Mouse (Mus musculus) liver, embryonic 16.5 days (tissue): ENCODE measurements around the gene Swt1. TPM values are rescaled to one million over a fixed set of nuclear protein-coding genes. Genes with fewer than 3 reads are reported as not detected.
"Not testable (repeated sequence)": the region's sequence is repeated elsewhere in the genome, so short reads cannot be mapped to it uniquely, and the experiment has no call there.

Source experiments
- ATAC-seq: fragments of 200-750 bp; cut with Nextera tagmentation; 2 replicates; pipeline ENCODE4 v1.8.0; 2017; ENCODE audit warnings: low read depth, mild to moderate bottlenecking, moderate number of reproducible peaks, moderate library complexity
- H3K27ac ChIP-seq: fragments of 300-500 bp; sonication (generic); 2 replicates; pipeline ENCODE4 v1.5.1; 2014; ENCODE audit warnings: mild to moderate bottlenecking, low read length
- H3K27me3 ChIP-seq: fragments of 300-500 bp; sonication (generic); 2 replicates; pipeline ENCODE4 v1.6.1; 2014; ENCODE audit warnings: low read depth, low read length, mixed read lengths; ENCODE audit not compliant: control insufficient read depth, insufficient read depth
- H3K36me3 ChIP-seq: fragments of 300-500 bp; sonication (generic); 2 replicates; pipeline ENCODE4 v1.6.1; 2014; ENCODE audit warnings: mild to moderate bottlenecking; ENCODE audit not compliant: control insufficient read depth, insufficient read depth
- H3K4me1 ChIP-seq: fragments of 300-500 bp; sonication (generic); 2 replicates; pipeline ENCODE4 v1.6.1; 2014; ENCODE audit warnings: low read depth, low read length, mixed read lengths; ENCODE audit not compliant: control insufficient read depth
- H3K4me2 ChIP-seq: fragments of 300-500 bp; sonication (generic); 2 replicates; pipeline ENCODE4 v1.6.1; 2014; ENCODE audit warnings: low read depth, low read length, mixed read lengths
- H3K4me3 ChIP-seq: fragments of 300-500 bp; sonication (generic); 2 replicates; pipeline ENCODE4 v1.5.1; 2014; ENCODE audit warnings: low read depth, mild to moderate bottlenecking, low read length
- H3K9ac ChIP-seq: fragments of 300-500 bp; sonication (generic); 2 replicates; pipeline ENCODE4 v1.6.1; 2014; ENCODE audit warnings: low read depth, low read length
- H3K9me3 ChIP-seq: fragments of 300-500 bp; sonication (generic); replicated peaks from 2 replicates; pipeline ENCODE4 v1.6.1; 2016; ENCODE audit warnings: low read length; ENCODE audit not compliant: control insufficient read depth
- WGBS: fragments of 180-500 bp; shearing (Covaris S2); extraction: QIAGEN DNeasy Blood & Tissue Kit; methylation state at CpG from one replicate; pipeline ENCODE4 v1.1.7; 2014; ENCODE audit not compliant: insufficient replicate concordance; 5-methylcytosine and 5-hydroxymethylcytosine counted together
- polyA plus RNA-seq: library from polyadenylated mRNA; unstranded; fragments of >200 nt; fragmentation: Nextera tagmentation; extraction: Ambion mirVana; gene quantifications from 2 replicates; pipeline ENCODE4 v1.2.1, GENCODE M21; 2015

Swt1 gene
- polyA plus RNA-seq, 1 experiment from 2014 or later, result 19.1 TPM

DNA sequence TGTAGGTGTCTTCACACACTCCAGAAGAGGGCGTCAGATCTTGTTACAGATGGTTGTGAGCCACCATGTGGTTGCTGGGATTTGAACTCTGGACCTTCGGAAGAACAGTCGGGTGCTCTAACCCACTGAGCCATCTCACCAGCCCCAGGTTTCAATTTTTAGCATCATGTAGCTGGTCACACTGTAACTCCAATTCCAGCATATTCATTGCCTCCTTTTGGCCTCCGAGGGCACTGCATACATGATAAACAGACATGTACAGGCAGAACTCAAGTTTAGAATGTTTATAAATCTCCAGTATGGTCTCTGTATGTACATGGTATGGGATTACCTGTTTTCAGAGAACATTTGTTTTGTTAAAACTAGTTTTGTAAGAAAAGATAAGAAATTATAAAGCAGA lies 80.0 kb downstream of the Swt1 start:
- H3K36me3 ChIP-seq, result peaks cover 36% of the 10 kb centered on the region
- 70% methylated on average over 4 of the region's 4 CpGs for WGBS
- not testable (repeated sequence) for H3K27ac ChIP-seq, H3K4me3 ChIP-seq, H3K9ac ChIP-seq, H3K4me2 ChIP-seq, ATAC-seq, H3K9me3 ChIP-seq, H3K27me3 ChIP-seq
- H3K4me1 ChIP-seq, result peaks cover 21% of the 10 kb centered on the region

DNA sequence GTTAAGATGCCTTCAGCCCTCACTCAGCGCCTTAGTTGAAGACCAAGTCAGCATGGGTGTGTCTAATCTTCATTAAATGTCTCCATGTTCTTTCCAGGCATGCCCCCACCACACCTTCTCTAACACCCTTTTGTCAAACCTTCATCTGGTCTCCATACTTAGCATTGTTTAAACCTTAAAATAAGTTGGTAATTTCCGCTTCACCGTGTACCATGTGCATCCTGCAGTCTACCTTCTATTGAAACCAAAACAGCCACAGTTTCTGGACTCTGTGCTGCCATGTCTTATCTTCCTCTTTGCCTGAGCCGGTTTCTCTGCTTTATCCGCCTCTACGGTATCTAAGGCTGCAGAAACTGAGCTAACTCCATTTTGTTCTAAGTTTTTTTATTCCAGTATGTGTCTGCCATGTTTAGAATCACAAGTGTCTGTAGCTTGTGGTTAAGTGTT lies 81.6 kb downstream of the Swt1 start:
- no peak for ATAC-seq
- Histone ChIP-seq H3K4me1 (peaks cover 33% of the 10 kb centered on the region), H3K9me3 (no peaks in the 10 kb centered on the region), H3K4me3 (peak overlapping the region; percentile 81), H3K4me2 (peak overlapping the region; percentile 100), H3K9ac (peak overlapping the region; percentile 49), H3K27ac (peak overlapping the region; percentile 89), H3K27me3 (no peaks in the 10 kb centered on the region), H3K36me3 (peaks cover 20% of the 10 kb centered on the region)
- 8% methylated on average over 6 of the region's 6 CpGs for WGBS

DNA sequence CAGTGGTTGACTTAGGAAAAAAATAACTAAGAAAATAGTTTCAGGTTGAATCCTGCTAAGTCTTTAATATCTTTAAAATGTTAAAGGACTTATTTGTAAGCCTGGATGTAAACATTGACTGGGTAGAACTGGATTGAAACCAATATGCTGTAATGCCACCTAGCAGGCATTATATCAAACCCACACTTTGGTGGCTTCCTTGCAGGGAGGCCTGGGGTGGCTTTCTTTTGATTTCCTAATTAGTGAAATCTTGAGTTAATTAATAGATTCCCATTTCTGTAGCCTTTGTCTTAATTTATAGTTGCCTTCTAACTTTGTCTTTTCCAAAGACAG lies 82.4 kb downstream of the Swt1 start:
- no peaks in the 10 kb centered on the region for H3K9me3 ChIP-seq
- H3K36me3 ChIP-seq, result peaks cover 12% of the 10 kb centered on the region
- H3K9ac ChIP-seq, result peak overlapping the region; percentile 82
- H3K4me1 ChIP-seq, result peaks cover 35% of the 10 kb centered on the region
- no peaks in the 10 kb centered on the region for H3K27me3 ChIP-seq
- peak overlapping the region; percentile 100 for H3K4me2 ChIP-seq
- peak overlapping the region; percentile 81 for H3K4me3 ChIP-seq
- peak overlapping the region; percentile 90 for H3K27ac ChIP-seq
- no peak for ATAC-seq

DNA sequence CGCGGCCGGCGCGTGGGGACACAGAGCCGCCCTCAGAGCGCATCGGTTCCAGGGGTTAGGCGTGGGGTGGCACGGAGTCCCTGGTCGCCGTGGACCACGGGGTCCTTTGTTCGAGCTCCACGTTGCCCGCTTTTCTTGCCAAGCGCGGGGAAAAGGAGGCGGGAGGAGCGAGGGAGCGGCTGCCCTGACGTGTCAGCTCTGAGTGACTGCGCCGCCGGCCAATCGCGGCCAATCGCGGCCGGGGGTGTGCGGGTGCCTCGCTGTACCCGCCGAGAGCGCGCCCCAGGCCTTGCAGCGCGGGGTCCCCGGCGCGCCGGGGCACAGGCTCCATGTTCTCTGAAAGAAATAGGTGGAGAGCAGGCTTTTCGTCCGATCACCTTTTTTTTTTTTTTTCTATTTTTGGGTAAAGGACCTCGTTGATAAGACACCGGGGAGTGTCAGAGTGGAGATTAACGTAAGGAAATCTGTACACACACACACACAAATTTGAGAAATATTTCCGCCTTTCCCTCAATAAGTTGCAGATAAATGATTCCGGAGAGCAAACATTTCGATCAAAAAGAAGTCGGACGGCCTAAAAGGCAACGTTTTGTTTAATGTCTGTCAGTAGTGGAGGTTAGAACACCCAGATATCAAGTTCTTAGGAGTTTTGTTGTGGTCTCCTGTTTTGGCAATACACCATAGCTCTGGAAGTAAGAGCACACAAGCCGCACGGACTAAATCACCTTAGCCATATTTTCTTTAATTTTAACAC lies 83.0 kb downstream of the Swt1 start:
- Histone ChIP-seq H3K4me3 (peak overlapping the region; percentile 81), H3K27ac (peak overlapping the region; percentile 90), H3K9ac (peak overlapping the region; percentile 82), H3K9me3 (no peaks in the 10 kb centered on the region), H3K36me3 (peaks cover 8% of the 10 kb centered on the region), H3K4me2 (peak overlapping the region; percentile 100), H3K27me3 (no peaks in the 10 kb centered on the region), H3K4me1 (peaks cover 35% of the 10 kb centered on the region)
- WGBS, result under 1% methylated on average over 54 of the region's 55 CpGs
- peak; percentile 81 for ATAC-seq

DNA sequence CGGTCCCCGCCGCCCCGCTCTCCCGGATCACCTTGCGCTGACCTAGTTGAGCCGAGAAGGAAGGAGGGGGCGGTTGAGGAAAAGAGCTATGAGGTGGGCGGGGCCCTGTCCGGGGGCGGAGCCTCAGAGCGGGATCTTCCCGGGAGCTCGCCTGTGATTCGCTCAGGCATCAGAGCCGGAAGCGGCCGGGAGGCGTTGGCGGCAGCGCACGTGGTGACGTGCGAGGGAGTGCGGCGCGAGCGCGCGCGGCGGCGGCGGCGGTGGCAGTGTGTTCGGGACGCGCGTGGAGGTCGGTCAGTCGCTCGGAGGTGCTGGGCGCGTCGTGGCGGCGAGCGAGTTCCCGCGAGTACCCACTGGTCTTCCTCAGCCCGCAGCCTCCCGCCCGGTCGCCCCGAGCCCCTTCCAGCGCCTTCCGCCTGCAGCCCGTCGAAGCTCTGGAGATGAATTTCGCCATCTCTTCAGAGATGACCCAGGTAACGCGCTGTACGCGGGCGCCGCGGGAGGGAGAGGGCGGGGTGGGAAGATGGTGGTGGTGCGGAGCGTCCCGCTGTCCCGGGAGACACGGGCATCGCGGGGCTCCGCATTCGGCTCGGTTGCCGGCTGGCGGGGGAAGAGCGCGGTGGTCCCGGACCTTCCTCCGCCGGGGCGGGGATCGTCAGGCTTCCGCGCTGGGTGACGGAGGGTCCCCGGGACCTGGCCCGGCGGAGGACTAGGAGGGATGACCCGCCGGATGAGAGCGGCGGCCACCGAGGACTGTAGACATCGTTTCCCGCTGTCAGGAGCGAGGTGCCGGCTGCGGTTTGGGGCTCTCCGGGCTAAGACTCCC lies 83.8 kb downstream of the Swt1 start, which contains the start of gene Ivns1abp:
Gene Ivns1abp (plus strand): TSS at position 195 of the 826 bp plus-strand sequence.
- Histone ChIP-seq H3K9ac (peak within 1 kb of the TSS; percentile 82), H3K4me1 (peaks cover 39% of the 10 kb centered on the region), H3K9me3 (no peaks in the 10 kb centered on the region), H3K27ac (peak within 1 kb of the TSS; percentile 90), H3K27me3 (no peaks in the 10 kb centered on the region), H3K4me3 (peak within 1 kb of the TSS; percentile 81), H3K4me2 (peak within 1 kb of the TSS; percentile 100), H3K36me3 (peaks cover 3% of the 10 kb centered on the region)
- under 1% methylated on average over 97 of the region's 104 CpGs for WGBS
- ATAC-seq, result peak; percentile 88

DNA sequence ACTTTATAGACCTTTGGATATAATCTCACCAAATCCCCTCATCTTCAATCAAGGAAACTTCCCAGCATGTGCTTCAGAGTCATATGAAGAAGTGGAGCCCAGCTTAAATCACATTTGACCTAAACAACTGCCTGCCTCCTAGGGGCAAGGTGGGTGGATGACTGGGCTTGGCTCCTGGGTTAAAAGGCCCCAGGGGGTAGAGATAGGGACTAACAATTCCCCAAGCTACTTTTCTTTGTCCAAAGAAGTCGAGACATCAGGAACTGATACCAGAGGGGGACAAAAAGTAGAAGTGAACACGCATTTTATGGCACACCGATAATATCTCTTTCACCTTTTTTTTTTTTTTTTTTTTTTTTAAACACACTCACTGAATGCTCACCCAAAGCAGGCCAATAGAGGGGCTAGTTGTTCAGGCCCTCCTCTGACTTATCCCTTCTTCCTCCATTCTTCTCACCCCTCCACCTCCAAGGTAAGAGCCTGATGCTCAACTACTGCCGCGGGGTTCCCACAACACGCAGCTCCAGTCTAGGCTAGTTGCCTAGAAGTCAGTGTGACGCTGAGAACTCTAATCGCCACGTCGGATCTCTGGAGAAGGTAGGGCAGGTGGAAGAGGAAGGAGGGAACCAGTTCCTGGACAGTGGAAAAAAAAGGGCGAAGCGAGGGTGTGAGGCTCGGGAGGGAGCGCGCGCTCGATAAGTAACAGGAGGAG lies 84.5 kb downstream of the Swt1 start:
- under 1% methylated on average over 17 of the region's 17 CpGs for WGBS
- H3K27me3 ChIP-seq, result no peaks in the 10 kb centered on the region
- peak overlapping the region; percentile 90 for H3K27ac ChIP-seq
- H3K9ac ChIP-seq, result peak overlapping the region; percentile 65
- H3K4me3 ChIP-seq, result peak overlapping the region; percentile 81
- H3K9me3 ChIP-seq, result no peaks in the 10 kb centered on the region
- H3K4me1 ChIP-seq, result peaks cover 42% of the 10 kb centered on the region
- no peak for ATAC-seq
- peak overlapping the region; percentile 100 for H3K4me2 ChIP-seq
- no peaks in the 10 kb centered on the region for H3K36me3 ChIP-seq

DNA sequence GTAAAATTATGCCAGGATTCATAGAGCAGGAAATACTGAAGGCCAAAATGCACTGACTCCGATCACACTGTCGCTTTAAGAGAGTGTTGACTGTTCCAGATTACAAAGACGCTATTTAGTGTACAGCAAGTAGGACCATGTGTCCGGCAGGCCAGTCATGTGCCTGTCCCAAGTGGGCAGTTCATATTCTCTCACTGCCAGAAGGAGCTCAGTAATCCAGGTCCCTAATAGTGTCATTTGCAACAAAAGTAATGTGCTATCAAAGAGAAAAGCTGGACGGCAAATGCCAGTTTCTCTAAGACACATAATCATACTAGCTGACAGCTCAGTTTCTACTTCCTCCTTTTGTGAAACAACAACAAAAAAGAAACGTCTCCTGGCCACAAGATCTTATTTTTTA lies 85.3 kb downstream of the Swt1 start:
- 14% methylated on average over 6 of the region's 6 CpGs for WGBS

DNA sequence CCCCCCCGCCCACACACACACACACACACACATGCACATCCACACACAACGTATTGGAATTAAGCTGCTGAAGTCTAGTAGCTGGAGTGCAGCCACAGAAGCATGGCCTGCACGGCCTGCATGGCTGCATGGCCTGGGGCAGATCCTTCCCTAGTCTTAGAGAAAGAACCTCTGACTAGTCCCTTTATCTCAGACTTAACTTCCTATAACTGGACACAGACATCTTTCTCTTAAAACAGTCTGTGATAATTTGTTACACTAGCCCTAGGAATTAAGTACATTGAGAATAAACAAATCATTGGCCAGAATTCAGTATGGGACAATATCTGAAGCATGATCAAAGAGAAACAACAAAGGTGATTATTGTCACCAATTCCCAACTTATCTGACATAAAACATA lies 85.9 kb downstream of the Swt1 start:
- Histone ChIP-seq H3K36me3 (no peaks in the 10 kb centered on the region), H3K9ac (no peak overlapping the region), H3K27me3 (no peaks in the 10 kb centered on the region), H3K9me3 (no peaks in the 10 kb centered on the region), H3K4me2 (0 out of 2 replicates have a peak overlapping the region, but pooled peaks have one; percentile 100), H3K4me1 (peaks cover 47% of the 10 kb centered on the region), H3K4me3 (no peak overlapping the region), H3K27ac (no peak overlapping the region)
- ATAC-seq, result no peak
- WGBS, result 34% methylated on average over 3 of the region's 3 CpGs

More for the DNA sequence above, 85.3 kb downstream of the Swt1 start:
- Histone ChIP-seq H3K4me3 (peak overlapping the region; percentile 81), H3K9me3 (no peaks in the 10 kb centered on the region), H3K27ac (peak overlapping the region; percentile 90), H3K9ac (peak overlapping the region; percentile 65), H3K36me3 (no peaks in the 10 kb centered on the region), H3K27me3 (no peaks in the 10 kb centered on the region), H3K4me2 (peak overlapping the region; percentile 100), H3K4me1 (peaks cover 45% of the 10 kb centered on the region)
- no peak for ATAC-seq
